26 mouse cellular contexts compared by ENCODE assay signal in the genomic region with DNA sequence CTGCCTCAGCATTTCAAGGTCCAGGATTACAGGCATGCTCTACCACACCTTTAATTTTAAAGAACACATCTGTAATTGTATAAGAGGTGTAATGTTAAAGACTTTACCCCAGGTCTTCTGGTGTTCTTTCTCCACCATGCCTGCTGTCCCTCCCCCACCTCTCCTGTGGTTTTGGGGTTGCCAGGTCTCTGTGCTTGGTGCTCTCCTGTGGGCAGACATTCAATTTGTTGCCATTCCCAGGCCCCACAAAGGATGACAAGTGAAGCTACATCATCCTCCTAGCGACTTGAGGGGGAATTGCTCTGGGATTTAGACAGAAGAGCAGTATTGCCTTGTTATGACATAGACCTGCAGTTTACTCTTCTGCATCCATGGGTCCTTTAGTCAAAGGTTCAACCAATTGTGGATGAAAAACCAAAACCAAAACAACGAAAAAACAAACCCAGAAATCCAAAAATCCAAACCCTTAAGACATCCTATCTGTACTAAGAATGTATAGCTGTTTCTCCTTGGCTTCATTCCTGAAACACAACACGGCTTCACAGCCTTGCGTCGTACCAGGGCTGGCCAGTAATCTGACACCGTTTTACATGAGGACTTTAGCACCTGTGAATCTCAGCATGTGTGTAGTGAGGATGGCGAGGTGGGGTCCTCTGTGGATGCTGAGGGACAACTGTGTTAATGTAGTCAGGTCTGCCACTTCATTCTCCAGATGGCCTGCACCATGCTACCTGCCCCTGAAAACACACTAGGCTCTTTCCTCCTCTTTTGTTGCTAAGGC. TPM values are rescaled to one million over a fixed set of nuclear protein-coding genes. Genes with fewer than 3 reads are reported as not detected.
A peak's percentile ranks its signal among the peaks of the same experiment; 100 is the strongest.
DNase-seq lines count a peak whose midpoint lies in the region; ATAC-seq lines count a peak whose summit lies in the region.
"Had no signal": no experiment of that assay in that cellular context is flagged by ENCODE, and none has a peak within 500 bp of the region (broad histone marks: within the 10 kb centered on the region; RNA-seq: fewer than 3 reads in every experiment).

No protein-coding gene starts in this region.

- H3K27ac ChIP-seq in limb, embryonic 11.5 days (replicated peaks; ENCODE audit: low read depth, low read length), result no peak overlapping the region
- H3K27ac ChIP-seq in limb, embryonic 10.5 days, result no peak overlapping the region
- H3K27ac ChIP-seq: embryonic facial prominence, embryonic 15.5 days; heart, embryonic 10.5 days; hindbrain, embryonic 15.5 days; intestine, embryonic 15.5 days; neural tube, embryonic 12.5 days had no signal

- H3K4me1 ChIP-seq in limb, embryonic 11.5 days (ENCODE audit: control insufficient read depth, insufficient read depth, low read length), result peaks cover 3% of the 10 kb centered on the region
- peaks cover 18% of the 10 kb centered on the region for H3K4me1 ChIP-seq in limb, embryonic 10.5 days
- H3K4me1 ChIP-seq: hindbrain, embryonic 15.5 days; intestine, embryonic 15.5 days had no signal

- H3K9ac ChIP-seq in limb, embryonic 11.5 days (ENCODE audit: low read length), result no peak overlapping the region
- H3K9ac ChIP-seq: embryonic facial prominence, embryonic 15.5 days; hindbrain, embryonic 15.5 days; intestine, embryonic 15.5 days; neural tube, embryonic 12.5 days had no signal

- no peak overlapping the region for H3K4me3 ChIP-seq in limb, embryonic 11.5 days (ENCODE audit: low read depth, low read length)
- H3K4me3 ChIP-seq in limb, embryonic 10.5 days, result no peak overlapping the region
- H3K4me3 ChIP-seq: embryonic facial prominence, embryonic 15.5 days; heart, embryonic 10.5 days; hindbrain, embryonic 15.5 days; intestine, embryonic 15.5 days; megakaryocyte, embryonic 14.5 days; neural tube, embryonic 12.5 days had no signal

- no peaks in the 10 kb centered on the region for H3K9me3 ChIP-seq in limb, embryonic 11.5 days (ENCODE audit: control insufficient read depth, low read length)
- H3K9me3 ChIP-seq in limb, embryonic 10.5 days (replicated peaks), result no peaks in the 10 kb centered on the region
- H3K9me3 ChIP-seq: embryonic facial prominence, embryonic 15.5 days; G1E; heart, embryonic 10.5 days; hindbrain, embryonic 15.5 days; intestine, embryonic 15.5 days; megakaryocyte, embryonic 14.5 days; neural tube, embryonic 12.5 days had no signal

- no peak for ATAC-seq in limb, embryonic 11.5 days (ENCODE audit: insufficient number of reproducible peaks, low FRiP score, low TSS enrichment, low read depth)
- ATAC-seq: forebrain, embryonic 16.5 days; intestine, embryonic 15.5 days had no signal

- H3K27me3 ChIP-seq in limb, embryonic 11.5 days (ENCODE audit: control insufficient read depth, insufficient read depth, low read length), result no peaks in the 10 kb centered on the region
- no peaks in the 10 kb centered on the region for H3K27me3 ChIP-seq in limb, embryonic 10.5 days (ENCODE audit: low read depth, poor library complexity, severe bottlenecking)
- H3K27me3 ChIP-seq: embryonic facial prominence, embryonic 15.5 days; hindbrain, embryonic 15.5 days; intestine, embryonic 15.5 days; neural tube, embryonic 12.5 days had no signal

- H3K36me3 ChIP-seq in limb, embryonic 11.5 days (ENCODE audit: control insufficient read depth, insufficient read depth, low read length), result no peaks in the 10 kb centered on the region
- no peaks in the 10 kb centered on the region for H3K36me3 ChIP-seq in limb, embryonic 10.5 days
- H3K36me3 ChIP-seq: embryonic facial prominence, embryonic 15.5 days; G1E; heart, embryonic 10.5 days; hindbrain, embryonic 15.5 days; intestine, embryonic 15.5 days; neural tube, embryonic 12.5 days had no signal

- no peak overlapping the region for H3K4me2 ChIP-seq in limb, embryonic 11.5 days (ENCODE audit: low read depth, severe bottlenecking)
- H3K4me2 ChIP-seq: embryonic facial prominence, embryonic 15.5 days; hindbrain, embryonic 15.5 days; intestine, embryonic 15.5 days; neural tube, embryonic 12.5 days had no signal

- peak; percentile 27 to 37 for DNase-seq in cerebellum, postnatal 10 days
- no peak for DNase-seq in cerebellum, adult 8-10 months
- peak; percentile 39 for DNase-seq in limb, embryonic 11.5 days (ENCODE audit: low spot score)
- no peak for DNase-seq in limb, embryonic 10.5 days (ENCODE audit: low spot score)
- peak; percentile 36 for DNase-seq in brain, adult 2 months (ENCODE audit: low read depth, low spot score)
- peak; percentile 35 for DNase-seq in mesoderm, embryonic 11.5 days (ENCODE audit: low read depth, low spot score)
- DNase-seq in left cerebral cortex, adult 18-20 months (ENCODE audit: low spot score in 2 of 2), result no peak
- DNase-seq: adrenal gland, adult 2 months; B cell, adult 2 months; embryo, embryonic 11 days; heart, postnatal 4 days; kidney, adult 8-10 months; kidney, postnatal 10 days; lung, adult 2 months; lung, postnatal 36 days; midbrain, embryonic 14.5 days; right cerebral cortex, postnatal 25 days; spleen, adult 18-20 months had no signal

- 29% methylated on average over 7 of the region's 7 CpGs for WGBS in limb, embryonic 11.5 days
- WGBS in limb, embryonic 10.5 days, result 45% methylated on average over 7 of the region's 7 CpGs

RNA-seq across cellular contexts. Expression of a gene that starts 15.1 kb away (rescaled TPM):
- polyA plus RNA-seq in limb, embryonic 11.5 days (2014; fragmentation: Nextera tagmentation; extraction: Ambion mirVana), result 17.6 and 17.8 TPM in 2 replicates
- 11.7 and 16.5 TPM in 2 replicates for polyA plus RNA-seq in limb, embryonic 10.5 days (2016; fragmentation: Nextera tagmentation; extraction: Ambion mirVana)
- 10 to 100 TPM; 72.9 to 77.6 TPM for total RNA-seq in left cerebral cortex, adult 18-20 months (2021)

RNA-seq across cellular contexts. Expression of a gene that starts 41.6 kb away (rescaled TPM):
- 17.7 and 23.5 TPM in 2 replicates for polyA plus RNA-seq in limb, embryonic 11.5 days (2014; fragmentation: Nextera tagmentation; extraction: Ambion mirVana)
- polyA plus RNA-seq in limb, embryonic 10.5 days (2016; fragmentation: Nextera tagmentation; extraction: Ambion mirVana), result 18.2 and 18.8 TPM in 2 replicates
- 10 to 100 TPM; 32.2 to 32.7 TPM for total RNA-seq in left cerebral cortex, adult 18-20 months (2021)

Comparison
In these comparisons a context has a peak if more than half of its experiments do, and no peak if none do; other contexts are left out.
1. DNase-seq: peak in cerebellum, postnatal 10 days (2 of 2), limb, embryonic 11.5 days (single experiment), brain, adult 2 months (single experiment) and mesoderm, embryonic 11.5 days (single experiment); none in cerebellum, adult 8-10 months (single experiment), limb, embryonic 10.5 days (single experiment) and left cerebral cortex, adult 18-20 months (0 of 2).